Mouse (Mus musculus): ENCODE data around the gene Oard1. TPM values are rescaled to one million over a fixed set of nuclear protein-coding genes. Genes with fewer than 3 reads are reported as not detected.

Gene Oard1
- polyA plus RNA-seq, 1 experiment: 14.6 TPM

GRCm38 (mm10) chr17:48418174-48418573 is 8.4 kb downstream of the Oard1 start:
- Histone ChIP-seq H3K4me1 (peaks cover 68% of the 10 kb centered on the region), H3K9me3 (no peaks in the 10 kb centered on the region), H3K4me3 (replicated peaks) (peak overlapping the region; percentile 91), H3K27me3 (replicated peaks) (no peaks in the 10 kb centered on the region), H3K36me3 (replicated peaks; ENCODE audit: low read length) (peaks cover 62% of the 10 kb centered on the region)
- TF ChIP-seq GATA1 (IDR thresholded peaks at IDR 0.05; ENCODE audit: borderline replicate concordance, low read length) (no peak), FLI1 (IDR thresholded peaks at IDR 0.05; ENCODE audit: low read length) (no peak)

- Histone ChIP-seq H3K36me3 (replicated peaks; ENCODE audit: low read length) (peaks cover 57% of the 10 kb centered on the region), H3K9me3 (no peaks in the 10 kb centered on the region), H3K4me1 (peaks cover 62% of the 10 kb centered on the region), H3K27me3 (replicated peaks) (no peaks in the 10 kb centered on the region), H3K4me3 (replicated peaks) (peak overlapping the region; percentile 91)
- TF ChIP-seq FLI1 (IDR thresholded peaks at IDR 0.05; ENCODE audit: low read length) (no peak), GATA1 (IDR thresholded peaks at IDR 0.05; ENCODE audit: borderline replicate concordance, low read length) (no peak)
Observed at GRCm38 (mm10) chr17:48418781-48419180, 9.0 kb downstream of the Oard1 start.

GRCm38 (mm10) chr17:48419571-48419970 is 9.8 kb downstream of the Oard1 start:
- no peaks in the 10 kb centered on the region for H3K9me3 ChIP-seq
- TF ChIP-seq FLI1 (IDR thresholded peaks at IDR 0.05; ENCODE audit: low read length) (no peak), GATA1 (IDR thresholded peaks at IDR 0.05; ENCODE audit: borderline replicate concordance, low read length) (no peak)
- no peak overlapping the region for H3K4me3 ChIP-seq (replicated peaks)
- peaks cover 55% of the 10 kb centered on the region for H3K4me1 ChIP-seq
- peaks cover 49% of the 10 kb centered on the region for H3K36me3 ChIP-seq (replicated peaks; ENCODE audit: low read length)
- no peaks in the 10 kb centered on the region for H3K27me3 ChIP-seq (replicated peaks)

- Histone ChIP-seq H3K27me3 (replicated peaks) (no peaks in the 10 kb centered on the region), H3K4me1 (peaks cover 41% of the 10 kb centered on the region), H3K4me3 (replicated peaks) (no peak overlapping the region), H3K9me3 (no peaks in the 10 kb centered on the region), H3K36me3 (replicated peaks; ENCODE audit: low read length) (peaks cover 14% of the 10 kb centered on the region)
- no peak for TF ChIP-seq FLI1 (IDR thresholded peaks at IDR 0.05; ENCODE audit: low read length)
- no peak for TF ChIP-seq GATA1 (IDR thresholded peaks at IDR 0.05; ENCODE audit: borderline replicate concordance, low read length)
Observed at GRCm38 (mm10) chr17:48424237-48424636, 14.4 kb downstream of the Oard1 start.

GRCm38 (mm10) chr17:48425823-48426612 is 16.2 kb downstream of the Oard1 start:
- no peak overlapping the region for H3K4me3 ChIP-seq (replicated peaks)
- peaks cover 46% of the 10 kb centered on the region for H3K4me1 ChIP-seq
- TF ChIP-seq GATA1 (IDR thresholded peaks at IDR 0.05; ENCODE audit: borderline replicate concordance, low read length) (no peak), FLI1 (IDR thresholded peaks at IDR 0.05; ENCODE audit: low read length) (no peak)
- no peaks in the 10 kb centered on the region for H3K27me3 ChIP-seq (replicated peaks)
- H3K9me3 ChIP-seq: no peaks in the 10 kb centered on the region
- H3K36me3 ChIP-seq (replicated peaks; ENCODE audit: low read length): peaks cover 11% of the 10 kb centered on the region

GRCm38 (mm10) chr17:48426991-48427750 is 17.4 kb downstream of the Oard1 start:
- Histone ChIP-seq H3K4me1 (peaks cover 55% of the 10 kb centered on the region), H3K36me3 (replicated peaks; ENCODE audit: low read length) (no peaks in the 10 kb centered on the region), H3K9me3 (no peaks in the 10 kb centered on the region), H3K27me3 (replicated peaks) (no peaks in the 10 kb centered on the region), H3K4me3 (replicated peaks) (no peak overlapping the region)
- TF ChIP-seq FLI1 (IDR thresholded peaks at IDR 0.05; ENCODE audit: low read length): no peak
- no peak for TF ChIP-seq GATA1 (IDR thresholded peaks at IDR 0.05; ENCODE audit: borderline replicate concordance, low read length)

- Histone ChIP-seq H3K4me3 (replicated peaks) (no peak overlapping the region), H3K27me3 (replicated peaks) (no peaks in the 10 kb centered on the region), H3K4me1 (peaks cover 62% of the 10 kb centered on the region), H3K9me3 (no peaks in the 10 kb centered on the region), H3K36me3 (replicated peaks; ENCODE audit: low read length) (no peaks in the 10 kb centered on the region)
- TF ChIP-seq GATA1 (IDR thresholded peaks at IDR 0.05; ENCODE audit: borderline replicate concordance, low read length) (no peak), FLI1 (IDR thresholded peaks at IDR 0.05; ENCODE audit: low read length) (no peak)
Observed at GRCm38 (mm10) chr17:48427852-48428530, 18.2 kb downstream of the Oard1 start.

GRCm38 (mm10) chr17:48430394-48430793 is 20.6 kb downstream of the Oard1 start:
- H3K4me1 ChIP-seq: peaks cover 62% of the 10 kb centered on the region
- TF ChIP-seq GATA1 (IDR thresholded peaks at IDR 0.05; ENCODE audit: borderline replicate concordance, low read length): no peak
- no peak for TF ChIP-seq FLI1 (IDR thresholded peaks at IDR 0.05; ENCODE audit: low read length)
- H3K27me3 ChIP-seq (replicated peaks): peaks cover 2% of the 10 kb centered on the region
- no peaks in the 10 kb centered on the region for H3K9me3 ChIP-seq
- H3K36me3 ChIP-seq (replicated peaks; ENCODE audit: low read length): no peaks in the 10 kb centered on the region
- no peak overlapping the region for H3K4me3 ChIP-seq (replicated peaks)

GRCm38 (mm10) chr17:48431054-48431453 is 21.2 kb downstream of the Oard1 start:
- H3K9me3 ChIP-seq: no peaks in the 10 kb centered on the region
- H3K36me3 ChIP-seq (replicated peaks; ENCODE audit: low read length): no peaks in the 10 kb centered on the region
- no peak for TF ChIP-seq GATA1 (IDR thresholded peaks at IDR 0.05; ENCODE audit: borderline replicate concordance, low read length)
- peaks cover 56% of the 10 kb centered on the region for H3K4me1 ChIP-seq
- H3K27me3 ChIP-seq (replicated peaks): peaks cover 3% of the 10 kb centered on the region
- H3K4me3 ChIP-seq (replicated peaks): no peak overlapping the region

All from megakaryocyte, embryonic 14.5 days (primary cell).